Mouse (Mus musculus): ENCODE data around the gene Sp1.

DNA sequence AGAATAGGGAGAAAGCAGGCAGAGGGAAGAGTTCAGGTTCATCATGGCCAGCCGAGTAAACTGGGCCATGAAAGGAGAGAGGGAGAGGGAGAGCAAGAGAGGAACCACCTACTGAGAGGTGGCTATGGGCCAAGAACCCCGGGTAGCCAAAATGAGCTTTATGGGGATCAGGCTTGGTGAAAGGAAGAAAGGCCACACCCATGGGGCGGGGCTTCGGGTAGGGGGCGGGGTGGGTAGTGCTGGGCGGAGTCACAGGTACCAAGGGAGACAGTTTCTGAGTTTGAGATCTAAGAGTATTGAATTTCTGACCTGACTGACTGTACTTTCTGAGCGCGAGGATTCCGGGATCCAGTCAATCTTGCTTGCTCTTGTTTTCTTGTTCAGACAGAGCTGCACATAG lies 19.3 kb upstream of the Sp1 start:
- no peak for TF ChIP-seq CTCF (IDR thresholded peaks at IDR 0.05; ENCODE audit: insufficient read depth, low read depth, low read length)
- no peak for TF ChIP-seq POLR2A (IDR thresholded peaks at IDR 0.05; ENCODE audit: insufficient read depth, low read depth, low read length)
